Mouse (Mus musculus) retina, embryonic 14.5 days (tissue): ENCODE measurements at regions not wholly inside any gene's neighbourhood (a gene's known extent, or its start where the extent isn't known, plus 50 kb on each side); places are given as distances from the start of the nearest gene placed in this dataset.
A peak's percentile ranks its signal among the peaks of the same experiment; 100 is the strongest.

Source experiments
- DNase-seq: peaks from one replicate; pipeline ENCODE4 v3.0.0-alpha.2; 2015; ENCODE audit warnings: low spot score

DNA sequence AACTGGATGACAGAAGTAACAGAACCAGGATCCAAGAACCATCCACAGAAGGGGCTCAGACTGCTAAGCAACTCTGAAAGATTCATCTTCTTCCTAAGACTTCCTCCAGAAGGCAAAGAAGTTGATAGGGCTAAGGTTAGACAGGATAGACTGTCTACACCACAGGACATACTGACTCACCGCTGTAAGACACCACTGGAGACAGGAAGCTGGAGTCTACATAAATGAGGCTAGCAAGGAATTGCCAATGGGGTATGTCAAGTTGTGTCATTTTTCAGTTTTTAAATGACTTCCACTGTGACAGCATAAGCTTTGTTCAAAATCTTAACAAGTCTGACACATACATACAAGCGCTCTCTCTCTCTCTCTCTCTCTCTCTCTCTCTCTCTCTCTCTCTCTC is 645.4 kb upstream of the Gm10131 start:
- DNase-seq = no peak

DNA sequence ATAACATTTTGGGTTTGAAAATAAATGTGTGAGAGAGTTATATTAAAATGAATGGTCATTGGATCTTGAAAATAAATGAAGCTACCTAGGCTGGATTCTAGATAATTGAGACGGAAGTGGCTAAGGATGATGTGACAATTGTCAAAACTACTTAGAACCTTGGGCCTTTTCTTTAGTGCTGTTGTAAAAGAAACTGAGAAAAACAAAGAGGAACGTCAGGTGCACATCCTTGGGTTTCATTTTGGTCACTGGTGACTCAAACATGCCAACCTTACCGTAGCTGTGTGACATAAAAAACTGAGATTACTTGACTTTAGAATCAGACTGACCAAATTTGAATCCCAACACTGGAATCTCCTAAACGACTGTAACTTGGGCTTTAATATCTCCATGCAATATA is 644.6 kb upstream of the Gm10131 start:
- DNase-seq = no peak

- no peak for DNase-seq
Measured at GRCm38 (mm10) chr8:34755480-34755879, 643.9 kb upstream of the Gm10131 start.

DNA sequence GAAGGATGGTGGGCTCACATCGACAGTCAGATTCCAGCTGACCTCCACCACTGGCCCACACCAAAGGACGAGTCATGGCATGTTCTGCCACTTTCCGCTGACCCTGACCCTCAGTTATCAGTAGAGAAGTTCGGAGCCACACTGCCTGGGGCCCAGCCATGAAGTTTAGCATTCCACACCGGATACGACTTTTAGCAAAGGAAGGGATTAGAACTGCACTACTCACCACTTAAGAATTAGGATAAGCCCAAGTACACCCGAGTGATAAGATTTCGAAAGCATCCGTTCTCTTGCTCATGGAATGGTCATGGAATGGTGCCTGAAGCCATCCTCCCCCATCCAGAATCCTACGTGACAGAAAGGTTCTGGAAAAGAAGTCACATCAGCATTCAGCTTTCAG is 641.5 kb upstream of the Gm10131 start:
- no peak for DNase-seq

DNA sequence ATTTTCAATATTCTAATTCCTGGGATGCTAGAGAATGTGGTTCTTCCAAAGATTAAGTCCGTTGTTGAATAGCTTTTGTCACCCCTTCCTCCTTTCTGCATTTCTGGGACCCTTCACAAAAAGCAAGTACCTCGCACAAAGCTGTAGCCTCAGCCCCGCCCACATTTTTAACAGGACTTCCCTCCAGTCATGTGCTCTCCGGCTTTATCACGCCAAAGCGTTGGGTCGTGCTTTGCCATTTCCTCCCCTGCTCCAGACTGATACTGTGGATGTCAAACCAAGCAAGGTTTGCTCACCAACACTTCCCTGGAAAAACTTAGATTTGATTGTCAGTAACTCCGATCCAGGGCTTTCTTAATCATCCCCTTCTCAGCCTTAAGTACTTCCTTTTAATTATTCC is 637.0 kb upstream of the Gm10131 start:
- no peak for DNase-seq

DNA sequence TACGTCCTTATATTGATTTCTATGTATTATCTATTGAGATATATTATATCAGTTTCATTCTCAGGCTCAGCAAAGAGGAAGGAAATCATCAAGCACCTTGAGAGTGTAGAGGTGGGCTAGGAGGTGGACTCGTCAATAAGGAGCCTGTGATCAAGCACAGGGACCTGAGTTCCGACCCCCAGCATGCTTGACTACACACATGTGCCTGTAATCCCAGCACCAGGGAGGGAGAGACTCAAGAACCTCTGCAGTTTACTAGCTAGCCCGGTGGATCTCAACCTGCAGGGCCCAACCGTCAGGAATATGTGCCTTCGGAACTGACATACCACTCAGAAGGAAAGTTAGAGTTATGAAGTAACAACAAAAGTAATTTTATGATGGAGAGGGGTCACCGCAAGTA is 634.2 kb upstream of the Gm10131 start:
- no peak for DNase-seq

DNA sequence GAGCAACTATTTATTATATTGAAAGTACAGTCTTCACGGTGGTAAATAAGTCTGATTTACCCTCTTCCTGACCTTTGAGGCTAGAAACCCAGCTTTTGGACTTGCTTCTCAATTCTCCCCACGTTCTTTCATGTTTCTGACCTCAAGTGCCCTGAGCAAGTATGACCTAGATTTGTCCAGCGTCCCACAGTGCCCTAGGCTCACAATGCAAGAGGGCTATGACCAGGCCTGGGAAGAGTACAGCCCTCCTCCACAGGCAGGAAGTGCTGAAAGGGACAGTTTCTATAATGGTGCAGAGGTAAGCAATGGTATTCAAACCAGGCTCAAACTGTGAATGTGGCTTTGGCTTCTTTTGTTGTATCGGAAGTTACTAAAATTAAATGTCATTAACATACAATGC is 633.1 kb upstream of the Gm10131 start:
- peak; percentile 20 for DNase-seq

DNA sequence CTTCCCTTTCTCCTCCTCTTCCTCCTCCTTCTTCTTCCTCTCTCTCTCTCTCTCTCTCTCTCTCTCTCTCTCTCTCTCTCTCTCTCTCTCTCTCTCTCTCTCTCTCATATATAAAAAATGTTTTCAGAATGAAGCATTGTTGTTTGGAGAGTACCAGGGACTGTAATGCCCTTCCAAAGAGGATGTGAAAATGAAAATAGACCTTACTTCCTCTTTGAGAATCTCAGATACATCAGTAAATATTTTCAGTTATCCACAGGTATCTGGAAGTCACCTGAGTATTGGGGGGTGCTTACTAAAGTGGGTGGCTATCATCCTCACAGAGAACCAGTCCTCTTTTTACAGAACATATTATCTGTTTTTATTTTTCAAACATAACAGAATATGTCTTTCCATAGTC is 632.6 kb upstream of the Gm10131 start:
- no peak for DNase-seq

DNA sequence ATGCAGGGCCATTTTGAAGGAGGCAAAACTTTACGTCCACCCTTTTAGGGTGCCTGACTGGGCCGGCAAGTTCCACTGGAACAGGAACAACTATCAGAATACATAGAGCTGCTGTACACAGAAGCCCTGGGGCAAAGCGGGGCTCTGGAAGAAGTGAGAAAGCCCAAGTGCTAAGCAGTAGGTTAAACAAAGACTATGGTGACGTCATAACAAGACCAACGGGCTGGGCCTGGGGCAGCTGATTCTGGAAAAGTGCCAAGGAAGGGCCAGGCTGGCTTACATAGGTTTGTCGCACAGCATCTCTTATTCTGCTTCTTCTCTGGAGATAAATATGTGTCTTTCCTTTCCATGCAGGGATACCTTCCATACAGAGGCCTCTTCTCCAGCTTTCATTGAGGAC is 631.6 kb upstream of the Gm10131 start:
- peak; percentile 3 for DNase-seq

GRCm38 (mm10) chr8:34740836-34741235 is 629.3 kb upstream of the Gm10131 start:
- DNase-seq = no peak

DNA sequence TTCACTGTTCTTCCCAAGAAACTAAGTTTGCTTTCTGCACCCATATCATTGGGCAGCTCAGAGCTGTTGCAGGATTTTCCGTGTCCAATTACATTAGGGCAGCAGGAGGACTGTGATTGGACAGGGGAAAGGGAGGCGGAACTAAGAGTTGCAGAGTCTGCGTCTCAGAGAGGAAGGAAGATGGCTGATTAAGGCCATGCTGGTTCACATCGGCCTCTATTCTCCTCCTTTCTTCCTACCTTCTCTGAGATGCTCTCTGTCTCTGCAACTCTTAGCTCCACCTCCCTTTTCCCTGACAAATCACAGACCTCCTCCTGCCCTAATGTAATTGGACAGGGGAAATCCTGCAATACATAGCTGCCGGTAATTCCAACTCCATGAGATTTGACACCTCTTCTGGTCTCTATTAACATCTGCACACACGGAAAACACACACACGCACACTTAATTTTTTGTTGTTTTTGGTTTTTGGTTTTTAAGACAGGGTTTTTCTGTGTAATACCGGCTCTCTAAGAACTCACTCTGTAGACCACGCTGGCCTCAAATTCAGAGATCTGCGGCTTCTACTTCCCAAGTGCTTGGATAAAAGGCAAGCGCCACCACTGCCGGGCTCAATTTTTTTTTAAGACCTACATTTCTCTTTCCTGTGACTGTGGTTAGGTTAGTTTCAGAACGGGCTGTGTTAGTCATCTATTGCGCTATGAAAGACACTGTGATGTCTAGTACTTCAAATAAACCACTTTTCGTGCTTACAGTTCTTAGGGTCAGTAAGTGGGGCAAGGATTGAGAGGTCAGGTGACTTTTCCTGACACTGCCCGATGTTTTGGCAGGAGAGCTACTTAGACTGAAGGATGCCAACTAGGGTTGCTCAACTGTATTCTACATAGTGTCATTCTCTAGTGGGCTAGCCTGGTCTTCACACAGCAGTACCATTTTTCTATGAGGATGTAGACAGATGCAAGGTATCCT is 628.6 kb upstream of the Gm10131 start:
- DNase-seq = no peak

GRCm38 (mm10) chr8:34736214-34736613 is 624.7 kb upstream of the Gm10131 start:
- DNase-seq = no peak

- no peak for DNase-seq
Measured at GRCm38 (mm10) chr8:34735006-34735405, 623.5 kb upstream of the Gm10131 start.

DNA sequence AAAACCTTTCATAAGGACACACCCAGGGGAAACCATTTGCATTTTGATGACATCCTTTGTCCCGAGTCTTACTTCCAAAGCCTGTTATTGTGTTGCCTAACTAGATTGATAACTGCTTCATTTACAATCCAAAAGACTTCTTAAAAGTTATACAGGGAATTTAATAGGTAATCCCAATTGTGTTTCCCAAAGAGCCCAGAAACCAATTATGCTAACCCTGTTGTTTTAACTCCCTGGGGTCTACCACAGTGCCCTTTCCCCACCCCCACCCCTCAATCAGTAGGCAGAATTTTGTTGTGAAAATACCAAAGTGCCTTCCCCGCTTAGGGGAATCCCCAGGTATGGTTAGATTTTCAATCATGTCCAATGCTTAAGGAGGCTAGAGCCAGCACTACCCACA is 621.3 kb upstream of the Gm10131 start:
- no peak for DNase-seq

GRCm38 (mm10) chr8:34732362-34732761 is 620.8 kb upstream of the Gm10131 start:
- DNase-seq = no peak

DNA sequence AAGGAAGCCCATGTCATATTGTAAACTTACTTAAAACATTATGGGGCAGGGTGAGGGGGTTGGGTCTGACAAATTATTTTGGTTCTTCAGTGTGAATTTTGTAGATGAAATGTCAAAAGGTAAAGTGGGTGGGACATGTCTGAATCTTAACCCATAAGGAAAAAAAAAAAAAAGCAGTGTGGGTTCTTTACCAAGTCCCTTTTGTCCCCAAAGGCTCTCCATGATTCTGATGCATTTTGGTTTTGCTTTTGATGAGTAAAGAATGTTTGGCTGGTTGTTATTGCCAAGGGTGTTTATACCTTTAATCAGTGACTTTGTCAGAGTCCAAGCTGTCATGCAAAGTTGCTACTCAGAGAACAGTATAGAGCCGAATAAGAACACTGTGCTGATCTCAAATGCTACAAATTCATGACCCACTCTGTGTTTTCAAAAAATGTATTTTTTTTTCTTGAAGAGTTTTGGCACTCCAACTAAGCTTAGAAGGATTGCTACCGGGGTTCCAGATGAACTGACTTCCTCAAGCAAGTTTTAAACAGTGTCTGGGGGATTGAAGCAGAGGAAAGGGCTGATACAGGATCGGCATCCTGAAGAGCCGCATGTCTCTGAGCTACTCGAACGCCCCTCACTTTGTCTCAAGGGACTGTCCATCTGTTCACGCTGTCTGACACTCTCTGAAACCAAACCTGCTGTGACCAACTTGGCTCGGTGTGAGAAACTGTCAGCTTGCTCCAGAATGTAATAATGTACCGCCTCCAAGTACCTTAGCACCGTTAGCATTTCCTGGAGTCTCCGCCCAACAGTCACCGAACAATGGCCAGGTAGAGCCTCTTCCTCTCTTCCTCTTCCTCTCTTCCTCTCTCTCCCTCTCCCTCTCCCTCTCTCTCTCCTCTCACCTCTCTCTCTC is 619.8 kb upstream of the Gm10131 start:
- peak; percentile 23 for DNase-seq

- DNase-seq = no peak
Measured at GRCm38 (mm10) chr8:34729585-34729984, 618.0 kb upstream of the Gm10131 start.

GRCm38 (mm10) chr8:34727699-34728098 is 616.2 kb upstream of the Gm10131 start:
- no peak for DNase-seq

DNA sequence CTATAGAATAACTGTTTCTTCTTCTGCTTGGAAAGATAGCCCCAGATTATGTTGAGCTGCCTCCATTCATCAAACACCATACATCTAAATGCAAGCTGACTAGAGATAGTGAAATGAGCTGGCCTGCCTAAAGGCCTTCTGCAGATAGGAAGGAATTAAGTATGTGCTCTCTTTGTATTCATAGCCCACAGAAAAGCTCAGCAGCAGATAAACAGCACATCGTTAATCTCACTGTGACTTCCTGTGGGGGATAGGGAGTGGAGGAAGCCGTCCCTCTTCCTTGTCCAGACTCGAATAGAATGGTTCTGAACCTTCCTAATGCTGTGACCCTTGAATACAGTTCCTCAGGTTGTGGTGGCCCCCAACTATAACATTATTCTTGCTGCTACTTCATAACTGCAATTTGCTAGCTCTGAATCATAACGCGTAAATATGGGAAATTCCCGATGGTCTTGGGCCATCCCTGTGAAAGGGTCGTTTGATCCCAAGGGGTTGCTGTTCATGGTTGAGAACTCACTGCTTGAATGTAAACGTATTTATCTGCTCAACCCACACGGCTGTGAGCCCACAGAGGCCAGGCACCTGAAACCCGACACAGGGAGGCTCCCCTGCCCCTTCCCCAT is 614.7 kb upstream of the Gm10131 start:
- no peak for DNase-seq

DNA sequence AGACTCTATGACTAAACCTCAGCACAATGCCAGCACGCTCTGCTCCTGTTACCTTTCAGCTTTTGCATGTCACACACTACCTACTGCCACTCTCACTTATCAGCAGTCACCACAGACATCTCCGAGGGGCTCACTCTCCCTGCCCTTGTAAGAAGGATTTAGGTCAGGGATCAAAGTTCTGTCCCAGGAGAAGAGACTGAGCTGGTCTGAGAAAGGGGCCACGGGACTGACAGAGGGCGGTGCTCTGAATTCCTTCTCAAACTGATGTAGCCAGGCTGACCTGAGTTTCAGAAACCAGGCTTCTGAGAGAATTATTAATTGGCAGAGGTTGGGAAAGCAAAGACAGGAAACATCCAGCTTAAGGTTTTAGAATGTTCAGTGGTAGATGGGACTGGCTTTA is 614.0 kb upstream of the Gm10131 start:
- no peak for DNase-seq

GRCm38 (mm10) chr8:34709911-34710733 is 598.6 kb upstream of the Gm10131 start:
- no peak for DNase-seq

- DNase-seq = no peak
Measured at GRCm38 (mm10) chr8:34709316-34709715, 597.8 kb upstream of the Gm10131 start.
